Mouse (Mus musculus) embryonic fibroblast, embryonic 13.5 days (primary cell): ENCODE measurements around the gene Mpped1.

Experiments used
- CTCF ChIP-seq: IDR thresholded peaks from 2 replicates; pipeline ENCODE4 v1.5.1; 2011; ENCODE audit warnings: mild to moderate bottlenecking, control low read depth, low read length, moderate library complexity, borderline replicate concordance; ENCODE audit not compliant: insufficient read depth
- POLR2A ChIP-seq: IDR thresholded peaks from 2 replicates; pipeline ENCODE4 v1.6.1; 2011; ENCODE audit warnings: low read depth, mild to moderate bottlenecking, control low read depth, low read length, moderate library complexity

GRCm38 (mm10) chr15:83884291-83884690, 105.0 kb downstream of the Mpped1 start:
- TF ChIP-seq CTCF (no peak), POLR2A (no peak)
